10 mouse cellular contexts compared by ENCODE assay signal in genomic region chr6:37391313-37391712, GRCm38 (mm10). TPM values are rescaled to one million over a fixed set of nuclear protein-coding genes. Genes with fewer than 3 reads are reported as not detected.
DNase-seq lines count a peak whose midpoint lies in the region; ATAC-seq and TF ChIP-seq lines count a peak whose summit lies in the region.
"Had no signal": no experiment of that assay in that cellular context is flagged by ENCODE, and none has a peak within 500 bp of the region (broad histone marks: within the 10 kb centered on the region; RNA-seq: fewer than 3 reads in every experiment).

No protein-coding gene starts in this region.

- TF ChIP-seq CTCF in midbrain, postnatal 0 days (IDR thresholded peaks at IDR 0.05): no peak

- no peak overlapping the region for H3K4me2 ChIP-seq in midbrain, postnatal 0 days (ENCODE audit: low read depth, low read length, poor library complexity, severe bottlenecking)
- H3K4me2 ChIP-seq in midbrain, embryonic 11.5 days: no peak overlapping the region
- no peak overlapping the region for H3K4me2 ChIP-seq in kidney, embryonic 14.5 days (replicated peaks; ENCODE audit: low read depth, low read length)
- H3K4me2 ChIP-seq in stomach, embryonic 15.5 days: no peak overlapping the region

- H3K9me3 ChIP-seq in midbrain, postnatal 0 days (ENCODE audit: low read length): no peaks in the 10 kb centered on the region
- H3K9me3 ChIP-seq in midbrain, embryonic 11.5 days (ENCODE audit: control insufficient read depth, low read length): no peaks in the 10 kb centered on the region
- H3K9me3 ChIP-seq in kidney, embryonic 14.5 days (ENCODE audit: control insufficient read depth, low read length): no peaks in the 10 kb centered on the region
- no peaks in the 10 kb centered on the region for H3K9me3 ChIP-seq in stomach, embryonic 15.5 days
- H3K9me3 ChIP-seq: G1E had no signal

- H3K9ac ChIP-seq in midbrain, postnatal 0 days (replicated peaks; ENCODE audit: low read length, poor library complexity, severe bottlenecking): no peak overlapping the region
- no peak overlapping the region for H3K9ac ChIP-seq in midbrain, embryonic 11.5 days (ENCODE audit: low read length)
- no peak overlapping the region for H3K9ac ChIP-seq in kidney, embryonic 14.5 days (ENCODE audit: low read depth, low read length)
- no peak overlapping the region for H3K9ac ChIP-seq in stomach, embryonic 15.5 days

- no peaks in the 10 kb centered on the region for H3K27me3 ChIP-seq in midbrain, postnatal 0 days (ENCODE audit: insufficient read depth, low read length)
- H3K27me3 ChIP-seq in midbrain, embryonic 11.5 days (ENCODE audit: control insufficient read depth, insufficient read depth, low read length): no peaks in the 10 kb centered on the region
- H3K27me3 ChIP-seq in kidney, embryonic 14.5 days (ENCODE audit: control insufficient read depth, insufficient read depth, low read length): no peaks in the 10 kb centered on the region
- H3K27me3 ChIP-seq in stomach, embryonic 15.5 days (replicated peaks): no peaks in the 10 kb centered on the region

- no peak overlapping the region for H3K27ac ChIP-seq in midbrain, postnatal 0 days (ENCODE audit: low read depth, low read length)
- no peak overlapping the region for H3K27ac ChIP-seq in midbrain, embryonic 11.5 days (ENCODE audit: low read depth, low read length)
- H3K27ac ChIP-seq in kidney, embryonic 14.5 days (ENCODE audit: low read depth, low read length): peak overlapping the region; percentile 24; the same call in 1 of the 2 replicates
- no peak overlapping the region for H3K27ac ChIP-seq in stomach, embryonic 15.5 days

- H3K4me3 ChIP-seq in midbrain, postnatal 0 days (ENCODE audit: low read depth, low read length): no peak overlapping the region
- no peak overlapping the region for H3K4me3 ChIP-seq in midbrain, embryonic 11.5 days (ENCODE audit: low read depth, low read length)
- H3K4me3 ChIP-seq in kidney, embryonic 14.5 days (ENCODE audit: low read length): no peak overlapping the region
- H3K4me3 ChIP-seq in stomach, embryonic 15.5 days (replicated peaks): no peak overlapping the region

- 75% methylated on average over 7 of the region's 7 CpGs for WGBS in midbrain, postnatal 0 days
- WGBS in midbrain, embryonic 11.5 days: 78% methylated on average over 7 of the region's 7 CpGs
- 53% methylated on average over 7 of the region's 7 CpGs for WGBS in kidney, embryonic 14.5 days
- WGBS in stomach, embryonic 15.5 days: 33% methylated on average over 7 of the region's 7 CpGs

- no peaks in the 10 kb centered on the region for H3K4me1 ChIP-seq in midbrain, postnatal 0 days (ENCODE audit: insufficient read depth, low read length)
- peaks cover 2% of the 10 kb centered on the region; the same call in 1 of the 2 replicates for H3K4me1 ChIP-seq in midbrain, embryonic 11.5 days (ENCODE audit: control insufficient read depth, insufficient read depth, low read length)
- H3K4me1 ChIP-seq in kidney, embryonic 14.5 days (ENCODE audit: control insufficient read depth, insufficient read depth, low read length): peaks cover 10% of the 10 kb centered on the region; the same call in 1 of the 2 replicates
- H3K4me1 ChIP-seq in stomach, embryonic 15.5 days: peaks cover 8% of the 10 kb centered on the region; the same call in 1 of the 2 replicates

- no peak for ATAC-seq in midbrain, postnatal 0 days (ENCODE audit: low FRiP score)
- ATAC-seq in midbrain, embryonic 11.5 days (ENCODE audit: low FRiP score): no peak
- no peak for ATAC-seq in kidney, embryonic 14.5 days (ENCODE audit: low FRiP score, low TSS enrichment)
- 0 out of 2 replicates have a peak, but pooled peaks have one; percentile 38 for ATAC-seq in stomach, embryonic 15.5 days (ENCODE audit: insufficient read depth, low FRiP score, low read depth)
- ATAC-seq: forebrain, embryonic 14.5 days had no signal

- no peaks in the 10 kb centered on the region for H3K36me3 ChIP-seq in midbrain, postnatal 0 days (ENCODE audit: insufficient read depth, low read length)
- H3K36me3 ChIP-seq in midbrain, embryonic 11.5 days (ENCODE audit: control insufficient read depth, insufficient read depth, low read length): no peaks in the 10 kb centered on the region
- H3K36me3 ChIP-seq in kidney, embryonic 14.5 days (ENCODE audit: control insufficient read depth, insufficient read depth, low read length): no peaks in the 10 kb centered on the region; the same call in 1 of the 2 replicates
- no peaks in the 10 kb centered on the region for H3K36me3 ChIP-seq in stomach, embryonic 15.5 days
- H3K36me3 ChIP-seq: G1E had no signal

- DNase-seq in midbrain, postnatal 0 days (ENCODE audit: low spot score): peak; percentile 12
- DNase-seq in midbrain, embryonic 11.5 days (ENCODE audit: low spot score, missing footprints): no peak
- DNase-seq in heart, adult 9 months (ENCODE audit: low spot score in 2 of 2): peak; percentile 85 to 87
- no peak for DNase-seq in layer of hippocampus, postnatal 14 days (ENCODE audit: low spot score in 2 of 2)
- no peak for DNase-seq in B cell, adult 2 months
- DNase-seq in right cerebral cortex, postnatal 4 days: no peak

RNA-seq across cellular contexts. Expression of gene Creb3l2, which starts 50.6 kb away (rescaled TPM):
- 3.9 and 4.5 TPM in 2 replicates for total RNA-seq in midbrain, postnatal 0 days (2014; rRNA removed)
- polyA plus RNA-seq in midbrain, postnatal 0 days (2015; fragmentation: Nextera tagmentation; extraction: Ambion mirVana): 1.9 and 2.1 TPM in 2 replicates
- polyA plus RNA-seq in midbrain, embryonic 11.5 days (2014; fragmentation: Nextera tagmentation; extraction: Ambion mirVana): 4.9 and 5.5 TPM in 2 replicates
- 21.3 and 34.2 TPM in 2 replicates for polyA plus RNA-seq in kidney, embryonic 14.5 days (2014; fragmentation: Nextera tagmentation; extraction: Ambion mirVana)
- 18.1 and 21.7 TPM in 2 replicates for polyA plus RNA-seq in stomach, embryonic 15.5 days (2015; fragmentation: Nextera tagmentation; extraction: Ambion mirVana)
- total RNA-seq in layer of hippocampus, postnatal 14 days (2021): 10 to 100 TPM in 1 of 2 experiments, 1 to 10 TPM in 1; 9.4 to 11.0 TPM
- polyA plus RNA-seq: G1E had no signal

Comparison
In these comparisons a context has a peak if more than half of its experiments do, and no peak if none do; other contexts are left out.
1. DNase-seq: peak in midbrain, postnatal 0 days (single experiment) and heart, adult 9 months (2 of 2); none in midbrain, embryonic 11.5 days (single experiment), layer of hippocampus, postnatal 14 days (0 of 2), B cell, adult 2 months (0 of 2) and right cerebral cortex, postnatal 4 days (single experiment).